Mouse (Mus musculus) thymus, adult 2 months (tissue): ENCODE results near the gene Trpm8. TPM values are rescaled to one million over a fixed set of nuclear protein-coding genes. Genes with fewer than 3 reads are reported as not detected.

Source experiments
- DNase-seq: peaks from one replicate; pipeline ENCODE4 v3.0.0; 2021
- H3K27ac ChIP-seq: fragments of 200-500 bp; 2 replicates; pipeline ENCODE4 v1.5.1; 2012; ENCODE audit warnings: low read length, control low read depth; ENCODE audit not compliant: control insufficient read depth, insufficient read depth
- H3K27me3 ChIP-seq: fragments of 200-500 bp; 2 replicates; pipeline ENCODE4 v1.6.1; 2012; ENCODE audit warnings: mild to moderate bottlenecking, low read length, moderate library complexity, mixed read lengths; ENCODE audit not compliant: control insufficient read depth, insufficient read depth
- H3K36me3 ChIP-seq: fragments of 200-500 bp; 2 replicates; pipeline ENCODE4 v1.6.1; 2012; ENCODE audit warnings: mild to moderate bottlenecking, low read length, moderate library complexity; ENCODE audit not compliant: control insufficient read depth, insufficient read depth
- H3K4me1 ChIP-seq: fragments of 200-500 bp; replicated peaks from 2 replicates; pipeline ENCODE4 v1.6.1; 2012; ENCODE audit warnings: low read length; ENCODE audit not compliant: control insufficient read depth, insufficient read depth
- H3K4me3 ChIP-seq: fragments of 200-500 bp; 2 replicates; pipeline ENCODE4 v1.5.1; 2012; ENCODE audit warnings: mild to moderate bottlenecking, low read length, control low read depth, moderate library complexity; ENCODE audit not compliant: control insufficient read depth, insufficient read depth
- CTCF ChIP-seq: fragments of 200-500 bp; IDR thresholded peaks from 2 replicates; pipeline ENCODE4 v1.5.1; 2012; ENCODE audit warnings: mild to moderate bottlenecking, control low read depth, low read length, moderate library complexity, borderline replicate concordance; ENCODE audit not compliant: control insufficient read depth, poor library complexity, insufficient read depth; ENCODE audit errors: extremely low read depth
- POLR2A ChIP-seq: fragments of 200-500 bp; IDR thresholded peaks from 2 replicates; pipeline ENCODE4 v1.6.1; 2012; ENCODE audit warnings: mild to moderate bottlenecking, low read length, control low read depth, moderate library complexity; ENCODE audit not compliant: control insufficient read depth, poor library complexity, insufficient read depth; ENCODE audit errors: extremely low read depth
- WGBS: fragments of 180-500 bp; shearing (Covaris S2); methylation state at CpG from one replicate; pipeline ENCODE4 v1.1.7; 2018; 5-methylcytosine and 5-hydroxymethylcytosine counted together
- polyA plus RNA-seq: library from polyadenylated mRNA; depleted of rRNA; stranded (reverse); fragments of >200 nt; gene quantifications from 2 replicates; pipeline ENCODE4 v1.2.3, GENCODE M21; 2012

The Trpm8 gene
- polyA plus RNA-seq, 1 experiment = 0.08 TPM

- H3K27me3 ChIP-seq = no peaks in the 10 kb centered on the region
- 85% methylated on average over 3 of the region's 3 CpGs for WGBS
- H3K36me3 ChIP-seq = no peaks in the 10 kb centered on the region
- TF ChIP-seq POLR2A (no peak), CTCF (no peak)
- H3K27ac ChIP-seq = no peak overlapping the region
- no peaks in the 10 kb centered on the region for H3K4me1 ChIP-seq
- DNase-seq = no peak
- no peak overlapping the region for H3K4me3 ChIP-seq
Observed at GRCm38 (mm10) chr1:88323101-88323500, 45.6 kb downstream of the Trpm8 start.

GRCm38 (mm10) chr1:88339481-88339880 is 62.0 kb downstream of the Trpm8 start:
- WGBS = 89% methylated on average over 9 of the region's 9 CpGs
- Histone ChIP-seq H3K4me3 (no peak overlapping the region), H3K4me1 (no peaks in the 10 kb centered on the region), H3K27me3 (no peaks in the 10 kb centered on the region), H3K36me3 (no peaks in the 10 kb centered on the region), H3K27ac (no peak overlapping the region)
- no peak for DNase-seq
- TF ChIP-seq CTCF (no peak), POLR2A (no peak)

GRCm38 (mm10) chr1:88342615-88343014 is 65.2 kb downstream of the Trpm8 start:
- WGBS = 90% methylated on average over 3 of the region's 3 CpGs
- TF ChIP-seq CTCF (no peak), POLR2A (no peak)
- H3K27ac ChIP-seq = no peak overlapping the region
- H3K4me1 ChIP-seq = no peaks in the 10 kb centered on the region
- H3K36me3 ChIP-seq = no peaks in the 10 kb centered on the region
- DNase-seq = no peak
- no peaks in the 10 kb centered on the region for H3K27me3 ChIP-seq
- H3K4me3 ChIP-seq = no peak overlapping the region

- Histone ChIP-seq H3K4me1 (no peaks in the 10 kb centered on the region), H3K4me3 (no peak overlapping the region), H3K27ac (no peak overlapping the region), H3K36me3 (no peaks in the 10 kb centered on the region), H3K27me3 (no peaks in the 10 kb centered on the region)
- TF ChIP-seq CTCF (no peak), POLR2A (no peak)
- DNase-seq = no peak
- 46% methylated on average over 3 of the region's 3 CpGs for WGBS
Observed at GRCm38 (mm10) chr1:88345580-88345979, 68.1 kb downstream of the Trpm8 start.

- 90% methylated on average over 5 of the region's 5 CpGs for WGBS
- Histone ChIP-seq H3K27me3 (no peaks in the 10 kb centered on the region), H3K4me3 (no peak overlapping the region), H3K27ac (no peak overlapping the region), H3K4me1 (no peaks in the 10 kb centered on the region), H3K36me3 (no peaks in the 10 kb centered on the region)
- no peak for DNase-seq
- TF ChIP-seq CTCF (no peak), POLR2A (no peak)
Observed at GRCm38 (mm10) chr1:88348496-88349005, 71.1 kb downstream of the Trpm8 start.

- Histone ChIP-seq H3K27ac (no peak overlapping the region), H3K4me3 (no peak overlapping the region), H3K27me3 (no peaks in the 10 kb centered on the region), H3K36me3 (no peaks in the 10 kb centered on the region), H3K4me1 (no peaks in the 10 kb centered on the region)
- DNase-seq = no peak
- 94% methylated on average over 9 of the region's 9 CpGs for WGBS
- no peak for TF ChIP-seq CTCF
- TF ChIP-seq POLR2A = no peak
Observed at GRCm38 (mm10) chr1:88350761-88351160, 73.3 kb downstream of the Trpm8 start.

GRCm38 (mm10) chr1:88355025-88355424 is 77.6 kb downstream of the Trpm8 start:
- Histone ChIP-seq H3K4me1 (no peaks in the 10 kb centered on the region), H3K27me3 (no peaks in the 10 kb centered on the region), H3K36me3 (no peaks in the 10 kb centered on the region), H3K27ac (no peak overlapping the region), H3K4me3 (no peak overlapping the region)
- no peak for TF ChIP-seq POLR2A
- TF ChIP-seq CTCF = no peak
- WGBS = 91% methylated on average over 12 of the region's 12 CpGs
- no peak for DNase-seq
